Mouse (Mus musculus) thymus, adult 2 months (tissue): ENCODE results near the gene Dock3.
"Not testable (repeated sequence)": the region's sequence is repeated elsewhere in the genome, so short reads cannot be mapped to it uniquely, and the experiment has no call there.

ENCODE experiments used
- CTCF ChIP-seq: fragments of 200-500 bp; IDR thresholded peaks from 2 replicates; pipeline ENCODE4 v1.5.1; 2012; ENCODE audit warnings: mild to moderate bottlenecking, control low read depth, low read length, moderate library complexity, borderline replicate concordance; ENCODE audit not compliant: control insufficient read depth, poor library complexity, insufficient read depth; ENCODE audit errors: extremely low read depth
- POLR2A ChIP-seq: fragments of 200-500 bp; IDR thresholded peaks from 2 replicates; pipeline ENCODE4 v1.6.1; 2012; ENCODE audit warnings: mild to moderate bottlenecking, low read length, control low read depth, moderate library complexity; ENCODE audit not compliant: control insufficient read depth, poor library complexity, insufficient read depth; ENCODE audit errors: extremely low read depth

GRCm38 (mm10) chr9:107156388-107156787 lies 75.3 kb downstream of the Dock3 start:
- TF ChIP-seq CTCF, POLR2A: not testable (repeated sequence)
